Mouse (Mus musculus) cortical plate, adult 2 months (tissue): Measurements from ENCODE around the gene Paics.

Experiments
- CTCF ChIP-seq: fragments of 200-500 bp; IDR thresholded peaks from 2 replicates; pipeline ENCODE4 v1.5.1; 2011; ENCODE audit warnings: mild to moderate bottlenecking, control low read depth, low read length; ENCODE audit not compliant: insufficient read depth; ENCODE audit errors: extremely low read depth
- POLR2A ChIP-seq: fragments of 200-500 bp; IDR thresholded peaks from 2 replicates; pipeline ENCODE4 v1.6.1; 2011; ENCODE audit warnings: mild to moderate bottlenecking, low read length, control low read depth; ENCODE audit not compliant: insufficient read depth; ENCODE audit errors: extremely low read depth

- TF ChIP-seq POLR2A (no peak), CTCF (no peak)
Observed at GRCm38 (mm10) chr5:76902131-76902530, 49.0 kb upstream of the Paics start.
